Mouse (Mus musculus): ENCODE data around the gene Slc2a4. TPM values are rescaled to one million over a fixed set of nuclear protein-coding genes. Genes with fewer than 3 reads are reported as not detected.
A peak's percentile ranks its signal among the peaks of the same experiment; 100 is the strongest.
"Not testable (repeated sequence)": the region's sequence is repeated elsewhere in the genome, so short reads cannot be mapped to it uniquely, and the experiment has no call there.

Slc2a4 gene
- polyA plus RNA-seq, 2 experiments = 14.0 to 17.0 TPM

DNA sequence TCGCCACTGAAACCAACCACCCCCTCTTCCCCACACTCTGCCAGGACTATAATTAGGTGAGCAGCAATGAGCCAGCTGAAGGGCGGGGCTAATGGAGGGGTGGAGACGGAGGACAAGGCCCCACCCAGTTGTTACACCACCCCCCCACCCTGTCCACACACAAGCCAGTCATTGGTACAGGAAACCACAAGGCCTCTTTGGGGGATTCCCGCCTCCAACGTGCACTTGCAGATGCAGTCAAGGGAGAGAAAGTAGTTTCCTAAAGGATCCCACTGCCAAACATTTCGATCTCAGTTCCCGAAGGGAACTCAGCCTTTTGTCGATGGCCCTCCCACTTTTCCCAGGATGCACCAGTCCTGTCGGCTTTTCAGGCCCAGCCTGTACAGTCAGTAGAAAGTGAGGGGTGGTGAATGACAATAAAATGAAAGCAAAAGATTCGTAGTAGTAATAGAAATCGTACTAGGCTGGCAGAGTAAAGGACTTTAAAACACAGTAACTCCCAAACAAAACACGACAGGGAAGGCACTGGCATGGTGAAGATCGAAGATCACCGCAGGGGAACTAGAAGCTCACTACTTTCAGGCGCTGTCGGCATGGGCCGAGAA is 28.2 kb downstream of the Slc2a4 start:
- Histone ChIP-seq H3K4me2 (ENCODE audit: low read depth) (peak overlapping the region; percentile 100), H3K4me1 (replicated peaks; ENCODE audit: control insufficient read depth in 2 of 2, insufficient read depth in 2 of 2, low read length in 1 of 2) (peaks cover 51 to 55% of the 10 kb centered on the region in 2 experiments), H3K4me3 (ENCODE audit: insufficient read depth in 1 of 2, low read depth in 2 of 2, low read length in 2 of 2) (peak overlapping the region; percentile 99), H3K9ac (replicated peaks) (peak overlapping the region; percentile 81), H3K27me3 (ENCODE audit: control insufficient read depth, insufficient read depth, low read length) (no peaks in the 10 kb centered on the region), H3K36me3 (replicated peaks; ENCODE audit: control insufficient read depth, insufficient read depth, low read depth) (peaks cover 44% of the 10 kb centered on the region), H3K27ac (peak overlapping the region; percentile 95), H3K9me3 (ENCODE audit: control insufficient read depth, low read length) (no peaks in the 10 kb centered on the region)
- peak; percentile 37 for ATAC-seq (ENCODE audit: insufficient read depth)
- under 1% methylated on average over 17 of the region's 17 CpGs for WGBS (ENCODE audit: insufficient replicate concordance)
- TF ChIP-seq CTCF (IDR thresholded peaks at IDR 0.05; ENCODE audit: low read depth) = no peak
- no peak for TF ChIP-seq EP300 (IDR thresholded peaks at IDR 0.05; ENCODE audit: low read depth)
- peak; percentile 80 to 90 (median 85) for DNase-seq (ENCODE audit: low read depth in 3 of 3, low spot score in 3 of 3)

DNA sequence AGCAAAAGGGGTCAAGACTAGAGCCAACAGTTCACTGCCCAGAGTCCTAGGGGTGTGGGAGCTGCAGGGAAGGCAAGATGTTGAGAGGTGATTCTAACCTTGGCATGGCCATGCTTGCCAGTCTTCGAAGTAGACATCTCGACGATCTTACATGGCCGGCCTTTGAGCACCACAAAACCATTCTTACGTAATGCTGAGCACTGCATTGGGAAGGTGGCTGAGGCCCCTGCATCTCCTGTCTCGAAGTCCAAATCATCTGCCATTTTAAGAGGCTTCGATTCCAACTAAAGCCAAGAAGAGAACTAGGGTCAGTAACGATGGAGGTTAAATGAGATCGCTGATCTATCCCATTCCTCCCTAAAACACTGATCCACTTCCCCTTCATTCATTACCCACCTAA is 28.9 kb downstream of the Slc2a4 start:
- Histone ChIP-seq H3K4me3 (ENCODE audit: insufficient read depth in 1 of 2, low read depth in 2 of 2, low read length in 2 of 2) (peak overlapping the region; percentile 99), H3K36me3 (replicated peaks; ENCODE audit: control insufficient read depth, insufficient read depth, low read depth) (peaks cover 44% of the 10 kb centered on the region), H3K4me2 (ENCODE audit: low read depth) (peak overlapping the region; percentile 100), H3K9ac (replicated peaks) (peak overlapping the region; percentile 81), H3K27me3 (ENCODE audit: control insufficient read depth, insufficient read depth, low read length) (no peaks in the 10 kb centered on the region), H3K27ac (peak overlapping the region; percentile 95), H3K9me3 (ENCODE audit: control insufficient read depth, low read length) (no peaks in the 10 kb centered on the region), H3K4me1 (replicated peaks; ENCODE audit: control insufficient read depth in 2 of 2, insufficient read depth in 2 of 2, low read length in 1 of 2) (peaks cover 51 to 56% of the 10 kb centered on the region in 2 experiments)
- TF ChIP-seq EP300 (IDR thresholded peaks at IDR 0.05; ENCODE audit: low read depth) (no peak), CTCF (IDR thresholded peaks at IDR 0.05; ENCODE audit: low read depth) (no peak)
- ATAC-seq (ENCODE audit: insufficient read depth) = no peak
- no peak for DNase-seq (ENCODE audit: low read depth in 3 of 3, low spot score in 3 of 3)
- 43% methylated on average over 9 of the region's 9 CpGs for WGBS (ENCODE audit: insufficient replicate concordance)

DNA sequence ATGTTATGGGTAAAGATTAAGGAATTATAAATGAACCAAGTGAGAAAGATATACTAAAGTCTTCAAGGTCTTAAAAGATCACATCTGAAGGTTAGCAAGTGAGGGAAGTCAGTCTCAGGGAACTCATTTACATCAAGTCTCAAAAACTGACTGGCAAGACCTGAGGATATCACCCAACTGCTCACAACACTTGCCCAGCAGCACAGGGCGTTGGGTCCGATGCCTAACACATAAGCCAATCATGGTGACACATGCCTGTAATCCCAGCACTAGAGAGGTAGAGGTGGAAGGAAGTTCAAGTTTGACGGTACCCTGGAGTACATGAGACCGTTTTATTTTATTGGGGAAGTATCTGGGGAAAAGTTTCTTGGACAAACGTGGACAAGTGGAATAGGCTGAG is 29.9 kb downstream of the Slc2a4 start:
- TF ChIP-seq EP300 (IDR thresholded peaks at IDR 0.05; ENCODE audit: low read depth) (no peak), CTCF (IDR thresholded peaks at IDR 0.05; ENCODE audit: low read depth) (no peak)
- 68% methylated on average over 5 of the region's 5 CpGs for WGBS (ENCODE audit: insufficient replicate concordance)
- Histone ChIP-seq H3K9me3 (ENCODE audit: control insufficient read depth, low read length) (no peaks in the 10 kb centered on the region), H3K27ac (peak overlapping the region; percentile 95), H3K27me3 (ENCODE audit: control insufficient read depth, insufficient read depth, low read length) (no peaks in the 10 kb centered on the region), H3K36me3 (replicated peaks; ENCODE audit: control insufficient read depth, insufficient read depth, low read depth) (peaks cover 44% of the 10 kb centered on the region), H3K9ac (replicated peaks) (peak overlapping the region; percentile 32; the same call in 1 of the 2 replicates), H3K4me2 (ENCODE audit: low read depth) (peak overlapping the region; percentile 100), H3K4me1 (replicated peaks; ENCODE audit: control insufficient read depth in 2 of 2, insufficient read depth in 2 of 2, low read length in 1 of 2) (peaks cover 47 to 56% of the 10 kb centered on the region in 2 experiments), H3K4me3 (ENCODE audit: insufficient read depth in 1 of 2, low read depth in 2 of 2, low read length in 2 of 2) (peak overlapping the region in 1 of 2 experiments; percentile 99; a peak in 2 of 4 replicates)
- ATAC-seq (ENCODE audit: insufficient read depth) = no peak
- DNase-seq (ENCODE audit: low read depth in 3 of 3, low spot score in 3 of 3) = no peak

DNA sequence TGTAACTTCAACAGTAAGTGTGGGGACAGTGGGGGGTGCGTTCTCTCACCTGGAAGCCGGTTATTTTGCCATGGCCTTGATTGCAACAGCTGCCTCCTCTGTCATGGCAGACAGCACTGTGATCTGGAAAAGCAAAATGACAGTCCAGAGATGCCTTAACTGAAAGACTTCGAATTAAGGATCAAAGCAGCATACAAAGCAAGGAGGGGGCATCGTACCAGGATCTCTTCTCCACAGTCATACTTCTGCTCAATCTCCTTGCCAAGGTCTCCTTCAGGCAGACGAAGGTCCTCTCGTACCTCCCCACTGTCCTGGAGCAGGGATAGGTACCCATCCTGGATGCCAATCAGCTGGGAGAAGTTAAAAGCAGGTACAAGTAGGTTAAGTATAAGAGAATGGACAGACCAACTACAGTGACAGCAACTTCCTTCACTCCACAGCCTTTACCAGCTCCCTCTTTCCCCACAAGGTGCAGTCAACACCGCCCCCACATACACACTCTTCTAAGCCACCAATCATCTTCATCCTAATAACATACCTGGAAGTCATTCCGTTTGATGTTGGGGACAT is 30.5 kb downstream of the Slc2a4 start:
- Histone ChIP-seq H3K36me3 (replicated peaks; ENCODE audit: control insufficient read depth, insufficient read depth, low read depth) (peaks cover 48% of the 10 kb centered on the region), H3K9ac (replicated peaks) (no peak overlapping the region), H3K27ac (peak overlapping the region; percentile 95), H3K4me2 (ENCODE audit: low read depth) (peak overlapping the region; percentile 100), H3K4me1 (replicated peaks; ENCODE audit: control insufficient read depth in 2 of 2, insufficient read depth in 2 of 2, low read length in 1 of 2) (peaks cover 41 to 54% of the 10 kb centered on the region in 2 experiments), H3K4me3 (ENCODE audit: insufficient read depth in 1 of 2, low read depth in 2 of 2, low read length in 2 of 2) (peak overlapping the region in 1 of 2 experiments; percentile 82; a peak in 3 of 4 replicates), H3K27me3 (ENCODE audit: control insufficient read depth, insufficient read depth, low read length) (no peaks in the 10 kb centered on the region), H3K9me3 (ENCODE audit: control insufficient read depth, low read length) (no peaks in the 10 kb centered on the region)
- no peak for ATAC-seq (ENCODE audit: insufficient read depth)
- no peak for TF ChIP-seq EP300 (IDR thresholded peaks at IDR 0.05; ENCODE audit: low read depth)
- no peak for TF ChIP-seq CTCF (IDR thresholded peaks at IDR 0.05; ENCODE audit: low read depth)
- no peak for DNase-seq (ENCODE audit: low read depth in 3 of 3, low spot score in 3 of 3)
- 62% methylated on average over 8 of the region's 8 CpGs for WGBS (ENCODE audit: insufficient replicate concordance)

DNA sequence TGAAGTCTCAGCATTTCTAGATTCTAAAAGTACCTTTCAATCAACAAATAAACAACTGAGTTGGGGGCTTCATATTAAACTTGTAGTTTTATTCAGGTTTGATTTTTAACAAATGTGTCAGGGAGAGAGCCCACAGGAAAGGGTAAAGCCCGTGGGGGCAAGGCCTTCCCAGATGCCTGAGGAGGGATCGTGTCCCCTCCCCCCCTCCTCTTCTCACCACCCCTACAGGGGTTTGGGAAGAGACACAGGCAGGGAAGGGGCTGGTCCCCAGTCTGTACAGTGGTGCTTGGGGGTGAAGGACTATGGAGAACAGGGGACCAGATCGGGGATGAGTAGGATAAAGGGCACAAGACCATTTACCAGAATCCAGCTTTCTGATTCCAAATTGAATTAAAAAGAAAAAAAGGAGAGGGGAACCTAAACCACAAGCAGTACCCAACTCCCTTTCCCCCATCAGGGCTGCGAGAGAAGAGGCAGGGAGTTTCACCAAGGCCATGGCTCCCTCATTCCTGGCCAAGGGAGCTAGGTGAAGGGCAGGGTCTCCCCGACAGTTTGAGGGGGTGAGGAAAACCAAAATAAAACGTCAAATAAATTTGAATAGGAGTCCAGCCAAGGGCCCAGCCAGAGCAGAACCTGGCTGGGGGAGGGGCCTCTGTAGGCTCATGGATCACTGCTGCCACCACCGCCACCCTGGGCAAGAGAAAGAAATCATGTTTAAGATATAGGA is 31.2 kb downstream of the Slc2a4 start:
- not testable (repeated sequence) for H3K27me3 ChIP-seq (ENCODE audit: control insufficient read depth, insufficient read depth, low read length); DNase-seq (ENCODE audit: low read depth in 3 of 3, low spot score in 3 of 3); H3K9me3 ChIP-seq (ENCODE audit: control insufficient read depth, low read length); ATAC-seq (ENCODE audit: insufficient read depth)
- H3K27ac ChIP-seq = peak overlapping the region; percentile 95
- peak overlapping the region; percentile 92 for H3K9ac ChIP-seq (replicated peaks)
- peak overlapping the region; percentile 40 to 82 for H3K4me3 ChIP-seq (ENCODE audit: insufficient read depth in 1 of 2, low read depth in 2 of 2, low read length in 2 of 2)
- 19% methylated on average over 7 of the region's 7 CpGs for WGBS (ENCODE audit: insufficient replicate concordance)
- peak overlapping the region; percentile 100 for H3K4me2 ChIP-seq (ENCODE audit: low read depth)
- peaks cover 54% of the 10 kb centered on the region for H3K36me3 ChIP-seq (replicated peaks; ENCODE audit: control insufficient read depth, insufficient read depth, low read depth)
- peaks cover 36 to 51% of the 10 kb centered on the region in 2 experiments for H3K4me1 ChIP-seq (replicated peaks; ENCODE audit: control insufficient read depth in 2 of 2, insufficient read depth in 2 of 2, low read length in 1 of 2)

Data from liver, embryonic 14.5 days (tissue).